Mouse (Mus musculus) limb, embryonic 14.5 days (tissue): ENCODE results near the gene Hexim1. TPM values are rescaled to one million over a fixed set of nuclear protein-coding genes. Genes with fewer than 3 reads are reported as not detected.
A peak's percentile ranks its signal among the peaks of the same experiment; 100 is the strongest.

ENCODE experiments used
- ATAC-seq: fragments of 200-750 bp; cut with Nextera tagmentation; 2 replicates; pipeline ENCODE4 v1.8.0; 2017; ENCODE audit warnings: low read depth, moderate number of reproducible peaks, moderate TSS enrichment; ENCODE audit not compliant: low FRiP score
- DNase-seq: peaks from one replicate; pipeline ENCODE4 v3.0.0-alpha.2; 2015; ENCODE audit warnings: low spot score
- H3K27ac ChIP-seq: fragments of 300-500 bp; sonication (generic); replicated peaks from 2 replicates; pipeline ENCODE4 v1.5.1; 2014; ENCODE audit warnings: low read depth, mild to moderate bottlenecking, low read length, moderate library complexity, mixed read lengths
- H3K27me3 ChIP-seq: fragments of 300-500 bp; sonication (generic); 2 replicates; pipeline ENCODE4 v1.6.1; 2014; ENCODE audit warnings: low read length, mixed read lengths; ENCODE audit not compliant: control insufficient read depth, insufficient read depth
- H3K36me3 ChIP-seq: fragments of 300-500 bp; sonication (generic); 2 replicates; pipeline ENCODE4 v1.6.1; 2014; ENCODE audit warnings: mild to moderate bottlenecking, low read length, moderate library complexity, mixed read lengths; ENCODE audit not compliant: control insufficient read depth, insufficient read depth
- H3K4me1 ChIP-seq: fragments of 300-500 bp; sonication (generic); 2 replicates; pipeline ENCODE4 v1.6.1; 2014; ENCODE audit warnings: antibody characterized with exemption, low read length, mixed read lengths; ENCODE audit not compliant: control insufficient read depth, insufficient read depth
- H3K4me2 ChIP-seq: fragments of 300-500 bp; sonication (generic); replicated peaks from 2 replicates; pipeline ENCODE4 v1.6.1; 2014; ENCODE audit warnings: low read depth, mild to moderate bottlenecking, low read length, moderate library complexity; ENCODE audit not compliant: severe bottlenecking
- H3K4me3 ChIP-seq: fragments of 300-500 bp; sonication (generic); replicated peaks from 2 replicates; pipeline ENCODE4 v1.5.1; 2014; ENCODE audit warnings: low read length
- H3K9ac ChIP-seq: fragments of 300-500 bp; sonication (generic); 2 replicates; pipeline ENCODE4 v1.6.1; 2014; ENCODE audit warnings: mild to moderate bottlenecking, low read depth, low read length, moderate library complexity; ENCODE audit not compliant: severe bottlenecking
- H3K9me3 ChIP-seq: fragments of 300-500 bp; sonication (generic); 2 replicates; pipeline ENCODE4 v1.6.1; 2016; ENCODE audit warnings: low read length; ENCODE audit not compliant: control insufficient read depth
- POLR2A ChIP-seq: fragments of 200-500 bp; IDR thresholded peaks from 2 replicates; pipeline ENCODE4 v1.8.0; 2012; ENCODE audit warnings: inconsistent platforms, mild to moderate bottlenecking, moderate library complexity, borderline replicate concordance; ENCODE audit not compliant: insufficient read depth, insufficient read length; ENCODE audit errors: extremely low read depth
- WGBS: fragments of 180-500 bp; shearing (Covaris S2); extraction: QIAGEN DNeasy Blood & Tissue Kit; methylation state at CpG from one replicate; pipeline ENCODE4 v1.1.7; 2014; 5-methylcytosine and 5-hydroxymethylcytosine counted together
- polyA plus RNA-seq, 2 experiments: library from polyadenylated mRNA; depleted of rRNA in 1 of 2; stranded (reverse) in 1 of 2; unstranded in 1 of 2; fragments of >200 nt; fragmentation: Nextera tagmentation in 1 of 2; extraction: Ambion mirVana in 1 of 2; gene quantifications; 2 replicates each; pipeline versions ENCODE4 v1.2.1 to v1.2.3; 2012 to 2014

Hexim1 gene
- polyA plus RNA-seq, 2 experiments, result 7.5 to 21.1 TPM

DNA sequence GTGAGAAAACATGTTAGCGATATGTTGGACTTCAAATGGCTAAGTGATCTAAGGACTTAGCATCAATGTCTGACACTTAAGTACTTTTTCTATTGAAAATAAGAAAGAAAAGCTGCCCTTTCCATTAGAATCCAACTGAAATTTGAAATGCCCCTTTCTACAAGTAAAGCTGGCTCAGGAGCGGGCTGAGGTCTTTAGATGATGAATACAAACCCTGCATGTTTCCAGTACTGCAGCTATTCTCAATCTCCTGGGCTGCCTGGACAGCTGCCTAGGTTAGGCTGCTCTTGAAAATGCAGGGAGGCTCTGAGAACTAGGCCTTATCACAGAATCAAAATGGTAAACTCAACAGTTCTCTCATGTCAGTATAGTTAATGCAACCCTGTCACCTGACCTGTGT is 2.8 kb downstream of the Hexim1 start:
- no peak overlapping the region for H3K9ac ChIP-seq
- peak overlapping the region; percentile 86 for H3K4me2 ChIP-seq
- peak overlapping the region; percentile 65 for H3K4me3 ChIP-seq
- no peaks in the 10 kb centered on the region for H3K36me3 ChIP-seq
- TF ChIP-seq POLR2A, result no peak
- H3K27ac ChIP-seq, result no peak overlapping the region
- no peak for DNase-seq
- H3K9me3 ChIP-seq, result no peaks in the 10 kb centered on the region
- 88% methylated on average over 2 of the region's 2 CpGs for WGBS
- H3K27me3 ChIP-seq, result no peaks in the 10 kb centered on the region
- no peak for ATAC-seq
- peaks cover 13% of the 10 kb centered on the region for H3K4me1 ChIP-seq

DNA sequence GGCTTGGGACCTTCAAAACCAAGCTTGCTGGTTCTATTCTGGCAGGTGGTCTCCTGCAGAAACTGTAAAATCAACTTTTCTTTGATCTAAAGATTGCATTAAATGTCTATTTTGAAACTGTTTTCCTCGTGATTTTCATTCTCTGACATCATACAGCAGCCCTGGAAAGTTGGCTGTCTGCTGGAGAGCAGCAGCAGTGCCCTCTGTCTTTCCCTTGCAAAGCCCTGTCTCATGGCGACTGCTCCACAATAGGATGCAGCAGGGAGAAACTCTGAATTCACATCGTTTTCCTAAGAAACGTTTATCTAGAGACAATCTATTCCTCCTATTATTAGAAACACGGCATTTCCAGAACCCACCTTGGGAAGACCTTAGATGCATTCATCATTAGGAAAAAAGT is 3.6 kb downstream of the Hexim1 start:
- no peak for DNase-seq
- H3K9ac ChIP-seq, result no peak overlapping the region
- no peak for ATAC-seq
- H3K4me1 ChIP-seq, result peaks cover 10% of the 10 kb centered on the region
- no peak for TF ChIP-seq POLR2A
- H3K9me3 ChIP-seq, result no peaks in the 10 kb centered on the region
- no peaks in the 10 kb centered on the region for H3K36me3 ChIP-seq
- no peak overlapping the region for H3K27ac ChIP-seq
- no peak overlapping the region for H3K4me3 ChIP-seq
- 52% methylated on average over 5 of the region's 5 CpGs for WGBS
- no peak overlapping the region for H3K4me2 ChIP-seq
- H3K27me3 ChIP-seq, result no peaks in the 10 kb centered on the region

GRCm38 (mm10) chr11:103120315-103120714 is 4.3 kb downstream of the Hexim1 start:
- H3K9ac ChIP-seq, result no peak overlapping the region
- H3K36me3 ChIP-seq, result no peaks in the 10 kb centered on the region
- H3K27ac ChIP-seq, result no peak overlapping the region
- DNase-seq (no peak), ATAC-seq (no peak)
- H3K4me1 ChIP-seq, result peaks cover 8% of the 10 kb centered on the region
- no peaks in the 10 kb centered on the region for H3K9me3 ChIP-seq
- TF ChIP-seq POLR2A, result no peak
- no peaks in the 10 kb centered on the region for H3K27me3 ChIP-seq
- H3K4me3 ChIP-seq, result no peak overlapping the region
- 73% methylated on average over 5 of the region's 5 CpGs for WGBS
- no peak overlapping the region for H3K4me2 ChIP-seq

DNA sequence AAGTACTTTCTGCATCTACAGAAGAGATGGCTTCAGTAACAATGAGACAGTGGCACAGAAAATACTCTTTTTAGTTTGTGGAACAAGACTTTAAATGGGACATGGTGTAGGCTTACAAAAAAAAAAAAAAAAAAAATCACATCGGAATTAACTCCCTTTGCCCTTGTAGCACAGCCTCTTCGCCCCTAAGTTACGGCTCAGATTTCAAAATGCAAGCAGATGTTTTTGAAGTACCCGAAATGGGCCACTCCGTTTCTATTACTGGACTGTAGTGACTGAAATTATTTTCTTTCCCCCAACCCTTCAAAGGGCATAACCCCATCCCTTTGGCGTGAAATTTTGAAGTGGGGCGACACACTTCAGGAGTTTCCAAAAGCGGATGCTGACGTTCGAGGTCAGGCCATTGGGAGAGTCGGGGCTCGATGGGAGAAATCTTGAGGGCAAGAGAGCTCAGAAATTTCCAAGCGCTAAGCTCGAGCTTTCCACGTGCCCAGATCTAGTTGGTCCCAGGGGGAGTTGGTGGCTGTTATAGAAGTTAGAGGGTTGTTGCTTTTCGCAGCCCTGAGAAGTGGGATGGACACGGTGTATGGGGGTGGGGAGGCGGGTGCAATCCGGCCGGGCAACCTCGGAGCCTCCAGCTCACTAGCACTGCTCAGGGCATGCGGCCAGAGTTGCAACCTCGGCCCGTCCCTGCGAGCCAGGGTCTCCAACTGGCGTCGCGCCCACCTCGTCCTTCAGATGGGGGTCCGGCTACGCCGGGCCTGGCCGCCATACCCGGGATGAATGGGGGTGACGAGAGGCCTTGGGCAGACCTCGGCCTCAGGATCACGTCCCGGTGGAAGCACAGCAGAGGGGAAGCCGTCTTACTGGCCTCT is 15.9 kb downstream of the Hexim1 start, which contains the start of gene Hexim2:
Gene Hexim2, plus strand, starts transcription at position 729 of the 875 bp plus-strand sequence.
- Histone ChIP-seq H3K9ac (peak within 1 kb of the TSS; percentile 99), H3K4me3 (peak within 1 kb of the TSS; percentile 100), H3K4me1 (peaks cover 23% of the 10 kb centered on the region), H3K36me3 (no peaks in the 10 kb centered on the region), H3K4me2 (peak within 1 kb of the TSS; percentile 78), H3K9me3 (no peaks in the 10 kb centered on the region), H3K27ac (peak within 1 kb of the TSS; percentile 99), H3K27me3 (no peaks in the 10 kb centered on the region)
- TF ChIP-seq POLR2A, result no peak
- peak; percentile 43 for DNase-seq
- peak; percentile 21 for ATAC-seq
- WGBS, result under 1% methylated on average over 39 of the region's 39 CpGs

GRCm38 (mm10) chr11:103132576-103133455 is 16.8 kb downstream of the Hexim1 start:
- WGBS, result under 1% methylated on average over 44 of the region's 58 CpGs
- ATAC-seq, result peak; percentile 95
- Histone ChIP-seq H3K9me3 (no peaks in the 10 kb centered on the region), H3K36me3 (no peaks in the 10 kb centered on the region), H3K4me1 (peaks cover 23% of the 10 kb centered on the region), H3K27me3 (no peaks in the 10 kb centered on the region), H3K27ac (peak overlapping the region; percentile 99), H3K4me2 (peak overlapping the region; percentile 78), H3K9ac (peak overlapping the region; percentile 99), H3K4me3 (peak overlapping the region; percentile 100)
- peak; percentile 75; the same call in 1 of the 2 replicates for TF ChIP-seq POLR2A
- peak; percentile 100 for DNase-seq
